Mouse (Mus musculus) embryonic facial prominence, embryonic 14.5 days (tissue): ENCODE data around the gene 1190005I06Rik. TPM values are rescaled to one million over a fixed set of nuclear protein-coding genes. Genes with fewer than 3 reads are reported as not detected.

Experiments
- ATAC-seq: fragments of 200-750 bp; cut with Nextera tagmentation; 2 replicates; pipeline ENCODE4 v1.8.0; 2017; ENCODE audit warnings: low read depth, moderate number of reproducible peaks, moderate TSS enrichment
- DNase-seq: peaks from one replicate; pipeline ENCODE4 v3.0.0-alpha.2; 2015; ENCODE audit warnings: low spot score
- H3K27ac ChIP-seq: fragments of 300-500 bp; sonication (generic); replicated peaks from 2 replicates; pipeline ENCODE4 v1.5.1; 2014; ENCODE audit warnings: low read depth, mild to moderate bottlenecking, low read length, moderate library complexity
- H3K27me3 ChIP-seq: fragments of 300-500 bp; sonication (generic); replicated peaks from 2 replicates; pipeline ENCODE4 v1.6.1; 2014; ENCODE audit warnings: low read length; ENCODE audit not compliant: control insufficient read depth, insufficient read depth
- H3K36me3 ChIP-seq: fragments of 300-500 bp; sonication (generic); 2 replicates; pipeline ENCODE4 v1.6.1; 2014; ENCODE audit warnings: low read length, mixed read lengths; ENCODE audit not compliant: control insufficient read depth, insufficient read depth
- H3K4me1 ChIP-seq: fragments of 300-500 bp; sonication (generic); 2 replicates; pipeline ENCODE4 v1.6.1; 2014; ENCODE audit warnings: antibody characterized with exemption, low read length; ENCODE audit not compliant: control insufficient read depth, insufficient read depth
- H3K4me2 ChIP-seq: fragments of 300-500 bp; sonication (generic); 2 replicates; pipeline ENCODE4 v1.6.1; 2014; ENCODE audit warnings: low read depth, mild to moderate bottlenecking, low read length, moderate library complexity, mixed read lengths
- H3K4me3 ChIP-seq: fragments of 300-500 bp; sonication (generic); 2 replicates; pipeline ENCODE4 v1.5.1; 2014; ENCODE audit warnings: low read depth, mild to moderate bottlenecking, low read length
- H3K9ac ChIP-seq: fragments of 300-500 bp; sonication (generic); 2 replicates; pipeline ENCODE4 v1.6.1; 2014; ENCODE audit warnings: low read depth, mild to moderate bottlenecking, low read length, moderate library complexity, mixed read lengths
- H3K9me3 ChIP-seq: fragments of 300-500 bp; sonication (generic); 2 replicates; pipeline ENCODE4 v1.6.1; 2016; ENCODE audit warnings: low read length; ENCODE audit not compliant: control insufficient read depth
- WGBS: fragments of 180-500 bp; shearing (Covaris S2); extraction: QIAGEN DNeasy Blood & Tissue Kit; methylation state at CpG from one replicate; pipeline ENCODE4 v1.1.7; 2014; 5-methylcytosine and 5-hydroxymethylcytosine counted together
- polyA plus RNA-seq: library from polyadenylated mRNA; unstranded; fragments of >200 nt; fragmentation: Nextera tagmentation; extraction: Ambion mirVana; gene quantifications from 2 replicates; pipeline ENCODE4 v1.2.1, GENCODE M21; 2014

Gene 1190005I06Rik
- polyA plus RNA-seq, 1 experiment from 2014 or later: 6.9 TPM

- H3K4me1 ChIP-seq: peaks cover 13% of the 10 kb centered on the region
- 26% methylated on average over 17 of the region's 17 CpGs for WGBS
- peak overlapping the region; percentile 72; the same call in 1 of the 2 replicates for H3K9ac ChIP-seq
- H3K4me3 ChIP-seq: peak overlapping the region; percentile 68
- H3K9me3 ChIP-seq: no peaks in the 10 kb centered on the region
- no peaks in the 10 kb centered on the region for H3K36me3 ChIP-seq
- H3K27me3 ChIP-seq: peaks cover 13% of the 10 kb centered on the region; the same call in 1 of the 2 replicates
- peak overlapping the region; percentile 100 for H3K4me2 ChIP-seq
- no peak for DNase-seq
- no peak for ATAC-seq
- H3K27ac ChIP-seq: no peak overlapping the region
Observed at GRCm38 (mm10) chr8:120632969-120633664, 14.3 kb downstream of the 1190005I06Rik start.

- H3K27ac ChIP-seq: no peak overlapping the region
- H3K27me3 ChIP-seq: peaks cover 13% of the 10 kb centered on the region; the same call in 1 of the 2 replicates
- no peaks in the 10 kb centered on the region for H3K9me3 ChIP-seq
- 74% methylated on average over 21 of the region's 21 CpGs for WGBS
- peaks cover 13% of the 10 kb centered on the region for H3K4me1 ChIP-seq
- H3K4me3 ChIP-seq: no peak overlapping the region
- no peak overlapping the region for H3K4me2 ChIP-seq
- no peak overlapping the region for H3K9ac ChIP-seq
- ATAC-seq (no peak), DNase-seq (peak; percentile 22)
- no peaks in the 10 kb centered on the region for H3K36me3 ChIP-seq
Observed at GRCm38 (mm10) chr8:120631441-120632375, 15.7 kb downstream of the 1190005I06Rik start.

- H3K9ac ChIP-seq: no peak overlapping the region
- H3K36me3 ChIP-seq: no peaks in the 10 kb centered on the region
- peaks cover 13% of the 10 kb centered on the region; the same call in 1 of the 2 replicates for H3K27me3 ChIP-seq
- 49% methylated on average over 6 of the region's 6 CpGs for WGBS
- no peaks in the 10 kb centered on the region for H3K9me3 ChIP-seq
- no peak overlapping the region for H3K27ac ChIP-seq
- no peak for ATAC-seq
- DNase-seq: no peak
- peaks cover 13% of the 10 kb centered on the region for H3K4me1 ChIP-seq
- no peak overlapping the region for H3K4me2 ChIP-seq
- H3K4me3 ChIP-seq: no peak overlapping the region
Observed at GRCm38 (mm10) chr8:120630848-120631247, 16.6 kb downstream of the 1190005I06Rik start.

- 44% methylated on average over 5 of the region's 5 CpGs for WGBS
- Histone ChIP-seq H3K36me3 (no peaks in the 10 kb centered on the region), H3K4me3 (no peak overlapping the region), H3K9me3 (no peaks in the 10 kb centered on the region), H3K4me1 (peaks cover 13% of the 10 kb centered on the region), H3K27ac (no peak overlapping the region), H3K9ac (no peak overlapping the region), H3K4me2 (no peak overlapping the region), H3K27me3 (peaks cover 8% of the 10 kb centered on the region; the same call in 1 of the 2 replicates)
- ATAC-seq (no peak), DNase-seq (no peak)
Observed at GRCm38 (mm10) chr8:120630031-120630430, 17.4 kb downstream of the 1190005I06Rik start.

- peaks cover 6% of the 10 kb centered on the region; the same call in 1 of the 2 replicates for H3K4me1 ChIP-seq
- ATAC-seq (no peak), DNase-seq (no peak)
- WGBS: 87% methylated on average over 5 of the region's 5 CpGs
- no peaks in the 10 kb centered on the region for H3K9me3 ChIP-seq
- no peak overlapping the region for H3K9ac ChIP-seq
- no peak overlapping the region for H3K4me2 ChIP-seq
- H3K27me3 ChIP-seq: no peaks in the 10 kb centered on the region
- H3K4me3 ChIP-seq: no peak overlapping the region
- H3K36me3 ChIP-seq: no peaks in the 10 kb centered on the region
- no peak overlapping the region for H3K27ac ChIP-seq
Observed at GRCm38 (mm10) chr8:120627298-120627697, 20.1 kb downstream of the 1190005I06Rik start.

- Histone ChIP-seq H3K4me1 (0 out of 2 replicates have a peak, but pooled peaks cover 3% of the 10 kb centered on the region), H3K27ac (no peak overlapping the region), H3K4me2 (no peak overlapping the region), H3K4me3 (no peak overlapping the region), H3K9ac (no peak overlapping the region), H3K9me3 (no peaks in the 10 kb centered on the region), H3K27me3 (no peaks in the 10 kb centered on the region), H3K36me3 (no peaks in the 10 kb centered on the region)
- WGBS: 62% methylated on average over 11 of the region's 11 CpGs
- DNase-seq: peak; percentile 35
- no peak for ATAC-seq
Observed at GRCm38 (mm10) chr8:120626461-120626860, 21.0 kb downstream of the 1190005I06Rik start.

GRCm38 (mm10) chr8:120623608-120624007 is 23.8 kb downstream of the 1190005I06Rik start:
- DNase-seq (no peak), ATAC-seq (no peak)
- Histone ChIP-seq H3K27ac (no peak overlapping the region), H3K36me3 (no peaks in the 10 kb centered on the region), H3K9me3 (no peaks in the 10 kb centered on the region), H3K4me2 (no peak overlapping the region), H3K9ac (no peak overlapping the region), H3K4me3 (no peak overlapping the region), H3K27me3 (no peaks in the 10 kb centered on the region), H3K4me1 (no peaks in the 10 kb centered on the region)
- 55% methylated on average over 1 of the region's 2 CpGs for WGBS

GRCm38 (mm10) chr8:120622161-120622560 is 25.3 kb downstream of the 1190005I06Rik start:
- H3K4me1 ChIP-seq: no peaks in the 10 kb centered on the region; the same call in 1 of the 2 replicates
- ATAC-seq: no peak
- no peak overlapping the region for H3K9ac ChIP-seq
- no peak overlapping the region for H3K4me3 ChIP-seq
- no peaks in the 10 kb centered on the region for H3K27me3 ChIP-seq
- no peak overlapping the region for H3K4me2 ChIP-seq
- 74% methylated on average over 14 of the region's 14 CpGs for WGBS
- H3K9me3 ChIP-seq: no peaks in the 10 kb centered on the region
- H3K27ac ChIP-seq: no peak overlapping the region
- no peaks in the 10 kb centered on the region for H3K36me3 ChIP-seq
- no peak for DNase-seq
